Mouse (Mus musculus) adrenal gland, postnatal 14 days (tissue): ENCODE measurements at regions not wholly inside any gene's neighbourhood (a gene's known extent, or its start where the extent isn't known, plus 50 kb on each side); places are given as distances from the start of the nearest gene placed in this dataset.

ENCODE experiments used
- DNase-seq: peaks from one replicate; pipeline ENCODE4 v3.0.0; 2021; ENCODE audit warnings: mixed read lengths

- no peak for DNase-seq
Observed at GRCm38 (mm10) chr5:69678268-69678667, 86.1 kb upstream of the Gnpda2 start.

GRCm38 (mm10) chr5:69665555-69665954 lies 73.4 kb upstream of the Gnpda2 start:
- no peak for DNase-seq

- DNase-seq, result no peak
Observed at GRCm38 (mm10) chr5:69663961-69664360, 71.8 kb upstream of the Gnpda2 start.
